Mouse (Mus musculus) NIH3T3 (cell line): ENCODE data around the gene Spen.
"Not testable (repeated sequence)": the region's sequence is repeated elsewhere in the genome, so short reads cannot be mapped to it uniquely, and the experiment has no call there.

ENCODE experiments used
- DNase-seq: peaks from one replicate; pipeline ENCODE4 v3.0.0-alpha.2; 2012; ENCODE audit warnings: low read depth

The Spen gene

DNA sequence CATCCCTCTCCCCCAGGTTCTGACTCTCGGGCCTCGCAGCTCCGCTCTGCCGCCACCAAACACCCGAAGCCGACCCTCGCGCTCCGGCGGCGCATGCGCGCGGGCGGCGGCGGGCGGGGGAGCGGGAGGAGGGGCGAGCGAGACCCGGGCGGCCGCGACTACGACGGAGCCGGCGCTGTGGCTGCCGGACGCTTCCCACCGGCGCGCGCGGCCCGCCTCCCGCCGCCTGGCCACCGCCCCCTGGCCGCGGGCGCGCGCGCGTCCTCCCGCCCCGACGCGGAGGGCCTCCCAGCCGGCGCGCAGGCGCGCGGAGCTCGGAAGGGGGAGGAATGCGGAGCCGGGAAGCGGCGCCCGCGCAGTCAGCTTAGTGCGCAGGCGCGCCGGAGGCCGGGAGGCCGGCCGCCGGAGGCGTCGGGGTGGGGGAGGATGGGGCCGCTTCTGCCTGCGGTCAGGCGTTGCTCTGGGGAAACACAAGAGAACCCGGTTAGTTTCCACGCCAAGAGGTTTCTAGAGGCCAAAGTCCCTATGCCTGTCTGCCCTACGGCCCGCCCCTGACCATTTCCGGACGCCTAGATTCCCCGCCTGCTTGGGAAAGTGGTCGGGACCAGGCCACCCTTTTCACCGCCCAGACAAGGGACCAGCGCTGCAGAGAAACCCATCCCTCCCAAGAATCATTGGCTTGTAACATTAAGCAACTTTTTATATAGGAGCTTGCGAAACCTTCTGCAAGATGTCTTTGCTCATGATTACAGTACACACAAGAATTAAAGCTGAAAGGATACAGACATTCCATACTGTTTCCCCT, at the start of gene Spen:
Gene Spen (minus strand): TSS at position 190 of the 805 bp plus-strand sequence.
- DNase-seq: peak; percentile 97

GRCm38 (mm10) chr4:141583919-141584318, 45.5 kb upstream of the Spen start:
- no peak for DNase-seq

DNA sequence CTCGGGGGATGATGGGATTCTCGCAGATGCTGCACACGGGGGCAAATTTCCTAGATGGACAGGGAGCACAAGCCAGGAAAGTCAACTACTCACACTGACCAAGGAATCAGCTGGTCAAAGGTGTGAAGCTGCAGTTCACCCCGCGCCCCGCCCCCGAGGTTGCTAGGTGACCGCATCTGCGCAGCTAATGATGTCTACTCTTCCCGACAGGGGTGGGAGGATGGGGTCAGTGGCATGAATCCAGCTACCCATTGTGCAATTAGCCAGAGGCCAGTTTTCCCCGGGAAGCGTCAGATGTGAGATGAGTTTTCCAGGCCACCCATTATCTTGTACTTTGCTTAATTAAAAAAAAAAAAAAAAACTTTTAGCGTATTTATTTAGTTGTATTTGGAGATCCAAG, 42.7 kb upstream of the Spen start:
- DNase-seq: no peak

- no peak for DNase-seq
Observed at GRCm38 (mm10) chr4:141578833-141579232, 40.4 kb upstream of the Spen start.

DNA sequence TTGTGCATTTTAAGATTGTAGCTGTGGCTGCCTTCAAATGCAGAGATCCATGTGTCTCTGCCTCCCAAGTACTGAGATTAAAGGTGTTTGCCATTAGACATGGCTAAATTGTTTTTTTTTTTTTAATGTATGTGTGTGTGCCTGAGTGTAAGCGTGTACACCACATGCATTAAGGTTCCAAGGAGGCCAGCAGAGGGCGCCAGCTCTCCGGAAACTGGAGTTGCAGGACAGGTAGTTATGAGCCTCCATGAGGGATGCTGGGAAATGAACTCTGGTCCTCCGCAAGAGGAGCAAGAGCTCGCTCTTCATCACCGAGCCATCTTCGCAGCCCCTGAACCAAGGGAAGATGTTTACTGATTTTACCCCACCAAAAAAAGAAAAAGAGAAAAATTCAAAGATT, 38.5 kb upstream of the Spen start:
- peak; percentile 43 for DNase-seq

DNA sequence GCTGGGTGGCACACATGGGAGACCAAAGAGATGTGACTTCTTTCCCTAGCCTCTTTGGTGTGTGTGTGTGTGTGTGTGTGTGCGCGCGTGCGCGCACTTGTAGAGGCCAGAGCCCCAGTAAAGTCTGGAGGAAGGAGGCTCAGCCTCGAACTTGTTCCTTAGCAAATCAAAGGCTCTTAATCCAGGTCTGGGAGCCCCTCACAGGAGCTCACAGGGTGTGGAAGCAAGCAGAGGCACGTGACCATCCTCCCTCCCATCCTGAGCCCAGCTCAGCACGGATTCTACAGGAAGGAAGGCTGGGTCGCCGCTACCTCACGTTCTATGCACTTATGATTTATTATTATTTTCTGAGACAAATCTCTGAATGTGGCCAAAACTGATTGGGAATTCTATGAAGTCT, 38.0 kb upstream of the Spen start:
- DNase-seq: no peak

- DNase-seq: peak; percentile 92
Observed at GRCm38 (mm10) chr4:141574789-141575702, 36.6 kb upstream of the Spen start.

DNA sequence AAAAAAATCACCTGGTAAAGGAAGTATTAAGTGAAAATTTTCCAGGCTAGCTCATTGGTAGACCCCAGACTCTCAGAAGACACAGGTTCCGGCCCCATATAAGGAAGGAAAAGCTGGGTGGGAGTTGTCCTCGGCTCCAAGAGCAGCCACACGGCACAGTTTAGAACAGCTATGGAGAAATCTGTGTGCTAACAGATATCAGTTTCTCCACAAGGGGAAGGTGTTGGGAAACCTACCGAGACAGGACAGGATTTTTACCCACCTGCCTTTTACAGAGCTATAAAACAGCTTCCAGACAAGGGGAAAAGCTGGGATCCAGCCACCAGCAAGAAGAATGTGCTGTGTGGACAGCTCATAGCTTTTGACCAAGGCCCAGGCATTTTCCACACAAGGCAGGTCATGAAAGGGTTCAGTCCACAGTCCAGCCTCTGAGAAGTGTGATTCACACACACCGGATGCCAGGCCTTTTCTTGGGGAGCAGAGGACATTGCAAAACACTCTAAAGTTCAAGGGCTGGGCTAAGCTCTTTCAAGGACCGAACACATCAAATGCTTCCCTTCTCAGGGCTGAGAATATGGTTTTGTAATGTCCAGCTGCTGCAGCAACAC, 35.1 kb upstream of the Spen start:
- DNase-seq: peak; percentile 91

DNA sequence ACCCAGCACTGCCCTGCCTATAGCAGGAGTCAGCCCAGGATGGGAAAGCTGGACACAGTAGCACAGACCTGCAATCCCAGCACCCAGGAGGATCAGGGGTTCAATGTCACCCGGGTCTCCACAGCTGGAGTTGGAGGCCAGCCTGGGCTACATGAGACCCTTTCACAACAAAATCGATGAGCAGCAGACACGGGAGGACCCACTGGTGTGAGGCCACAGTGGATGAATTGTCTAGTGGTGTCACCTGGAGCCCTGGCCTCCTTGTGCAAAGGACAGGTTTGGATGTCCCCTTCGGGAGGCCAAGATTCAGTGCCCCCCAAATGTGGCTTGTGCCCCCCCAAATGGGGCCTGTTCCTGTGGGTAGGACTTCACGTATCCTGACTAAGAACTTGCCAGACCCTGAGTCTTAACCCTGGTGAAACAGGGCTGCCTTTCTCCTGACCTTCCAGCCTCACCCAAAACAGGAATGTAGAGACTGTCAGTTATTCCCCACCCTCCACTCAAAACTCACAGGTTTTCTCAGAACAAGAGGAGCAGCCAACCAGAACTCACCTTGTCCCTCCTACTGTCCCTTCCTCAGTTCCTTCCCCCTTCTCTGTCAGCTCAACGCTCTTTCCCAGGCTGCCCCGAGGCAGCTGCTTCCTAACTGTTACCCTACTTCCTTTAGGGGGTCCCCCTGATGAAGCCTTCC, 34.4 kb upstream of the Spen start:
- no peak for DNase-seq

DNA sequence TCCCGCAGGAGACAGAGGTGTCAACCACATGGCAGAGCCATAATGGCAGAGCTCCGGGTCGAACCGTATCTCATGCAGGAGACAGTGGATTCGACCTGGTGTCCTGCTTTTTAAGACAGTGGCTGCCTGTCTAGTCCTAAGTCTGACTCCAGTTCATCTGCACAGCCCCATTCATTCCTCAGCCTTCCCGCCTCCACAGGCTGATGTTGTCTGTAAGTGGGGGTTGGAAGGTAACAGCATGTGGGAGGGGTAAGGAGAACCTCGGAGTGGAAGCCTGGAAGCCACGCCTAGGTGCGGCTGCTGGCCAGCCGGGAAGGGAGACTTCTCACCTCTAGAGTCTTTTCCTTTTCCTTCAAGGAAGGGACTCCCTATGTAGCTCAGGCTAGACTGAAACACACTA, 33.5 kb upstream of the Spen start:
- no peak for DNase-seq

DNA sequence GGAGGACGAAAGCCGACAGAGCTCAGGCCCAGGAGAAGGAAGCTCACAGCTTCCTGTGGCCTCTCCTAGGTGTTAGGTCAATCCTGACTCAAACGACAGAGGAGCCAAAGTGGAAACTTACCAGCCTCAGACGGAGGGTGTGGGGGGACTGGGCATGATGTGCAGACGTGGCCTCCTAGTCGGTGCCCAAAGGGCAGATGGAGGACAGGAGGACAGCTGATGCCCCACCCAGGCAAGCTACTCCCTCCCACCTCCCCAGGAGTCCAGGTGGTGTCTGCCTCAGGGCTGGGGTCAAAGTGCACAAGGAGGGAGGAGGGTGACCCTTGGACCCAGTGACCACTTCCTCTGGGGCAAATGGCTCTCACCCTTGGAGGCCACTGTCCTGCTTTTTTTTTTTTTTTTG, 32.9 kb upstream of the Spen start:
- DNase-seq: no peak

- DNase-seq: no peak
Observed at GRCm38 (mm10) chr4:141570821-141571220, 32.4 kb upstream of the Spen start.

GRCm38 (mm10) chr4:141570004-141570403, 31.6 kb upstream of the Spen start:
- DNase-seq: no peak

DNA sequence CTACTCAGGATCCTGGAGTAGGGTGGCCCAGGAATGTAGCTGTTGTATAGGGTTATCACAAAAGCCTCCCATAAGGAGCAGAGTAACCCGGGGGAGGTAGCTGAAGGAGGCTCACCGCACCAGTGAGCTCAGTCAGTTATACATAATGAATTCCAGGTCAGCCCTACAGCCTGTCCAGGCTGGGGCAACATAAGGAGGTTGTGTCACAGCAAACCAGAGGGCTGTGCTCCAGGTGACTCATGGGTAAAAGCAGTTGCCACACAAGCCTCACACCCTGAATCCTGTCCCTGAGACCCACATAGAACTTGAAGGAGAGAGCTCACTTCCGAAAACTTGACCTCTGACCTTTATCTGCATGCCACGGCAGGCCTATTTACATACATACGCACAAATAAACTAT, 30.6 kb upstream of the Spen start:
- peak; percentile 57 for DNase-seq

DNA sequence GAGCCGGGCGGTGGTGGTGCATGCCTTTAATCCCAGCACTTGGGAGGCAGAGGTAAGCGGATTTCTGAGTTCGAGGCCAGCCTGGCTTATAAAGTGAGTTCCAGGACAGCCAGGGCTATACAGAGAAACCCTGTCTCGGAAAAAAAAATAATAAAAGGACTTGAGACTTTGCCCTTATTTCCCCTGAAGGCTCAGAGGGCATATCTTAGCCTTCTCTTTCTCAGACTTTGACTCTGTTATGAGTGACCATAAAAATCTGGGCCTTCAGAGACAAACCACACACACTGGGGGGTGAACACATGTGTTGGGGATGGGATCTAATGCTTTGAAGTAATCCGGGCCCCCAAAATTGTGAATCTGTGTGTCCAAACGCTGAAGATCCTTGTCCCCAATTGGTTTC, 28.8 kb upstream of the Spen start:
- DNase-seq: not testable (repeated sequence)

GRCm38 (mm10) chr4:141566187-141566586, 27.8 kb upstream of the Spen start:
- no peak for DNase-seq

DNA sequence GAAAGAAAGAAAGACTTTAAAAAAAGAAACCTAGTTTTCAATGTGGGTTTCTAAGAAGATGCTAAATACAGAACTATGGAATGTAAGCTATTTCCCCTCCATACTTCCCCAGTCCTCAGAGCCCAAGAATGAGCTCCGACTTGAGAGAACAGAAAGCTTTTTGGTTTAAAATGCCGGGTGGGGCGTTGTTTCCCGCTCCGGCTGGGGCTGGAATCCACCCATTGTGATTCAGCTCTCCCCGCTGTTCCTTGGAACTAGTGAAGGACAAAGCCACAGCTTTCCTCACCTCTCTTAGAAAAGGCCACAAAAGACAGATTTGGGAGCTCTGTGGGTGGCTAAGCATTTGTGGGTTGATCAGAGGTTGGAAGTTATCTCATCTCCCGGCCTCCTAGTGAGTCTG, 26.9 kb upstream of the Spen start:
- peak; percentile 78 for DNase-seq

GRCm38 (mm10) chr4:141564660-141565059, 26.3 kb upstream of the Spen start:
- no peak for DNase-seq

DNA sequence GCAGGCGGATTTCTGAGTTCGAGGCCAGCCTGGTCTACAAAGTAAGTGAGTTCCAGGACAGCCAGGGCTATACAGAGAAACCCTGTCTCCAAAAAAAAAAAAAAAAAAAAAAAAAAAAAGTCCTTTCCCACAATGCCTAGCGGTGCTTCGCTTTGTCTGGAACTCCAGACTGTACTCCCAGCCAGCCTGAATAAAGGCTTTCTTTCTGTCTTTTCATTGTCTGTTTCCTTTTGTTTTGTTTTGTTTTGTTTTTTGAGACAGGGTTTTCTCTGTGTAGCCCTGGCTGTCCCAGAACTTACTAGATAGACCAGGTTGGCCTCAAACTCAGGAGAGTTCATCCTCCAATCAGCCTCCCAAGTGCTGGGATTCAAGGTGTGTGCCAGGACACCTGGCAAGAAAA, 25.8 kb upstream of the Spen start:
- DNase-seq: no peak

DNA sequence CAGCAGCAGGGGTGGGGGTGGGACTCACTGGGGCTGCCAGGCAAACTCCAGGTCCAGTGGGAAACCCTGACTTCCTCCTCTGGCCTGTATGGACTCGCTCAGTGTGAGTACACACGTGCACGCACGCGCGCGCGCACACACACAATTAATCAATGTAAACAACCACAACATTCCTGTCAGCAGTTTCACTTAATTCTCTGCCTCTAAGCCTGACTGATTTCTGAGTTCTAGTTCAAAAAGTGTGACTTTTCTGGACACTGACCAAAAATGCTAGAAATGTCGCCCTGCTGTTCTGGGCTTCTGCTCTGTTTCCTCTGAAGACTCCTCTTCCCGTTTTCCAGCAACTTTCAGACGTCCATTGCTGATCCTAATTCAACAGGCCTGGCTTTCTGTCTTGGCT, 23.9 kb upstream of the Spen start:
- peak; percentile 63 for DNase-seq

GRCm38 (mm10) chr4:141561331-141561919, 23.0 kb upstream of the Spen start:
- DNase-seq: peak; percentile 47

DNA sequence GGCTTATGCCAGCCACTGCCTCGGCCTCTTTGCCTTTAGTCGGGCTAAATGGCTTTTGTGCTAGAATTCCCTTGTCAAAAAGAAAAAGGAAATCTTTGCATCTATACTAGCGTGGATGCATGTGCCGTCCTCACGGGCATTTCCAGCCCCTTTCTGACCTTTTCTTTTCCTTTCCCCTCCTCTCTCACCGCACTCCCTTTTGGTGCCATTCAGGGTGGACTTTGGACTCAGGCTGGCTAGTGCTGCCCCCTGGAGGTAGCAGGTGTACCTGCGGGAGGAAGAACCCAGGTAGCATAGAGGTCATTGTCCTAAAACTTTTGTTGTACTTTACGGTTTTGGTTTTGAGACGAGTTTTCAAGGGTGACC, 21.5 kb upstream of the Spen start:
- peak; percentile 90 for DNase-seq
